Mouse (Mus musculus): ENCODE measurements around the gene Gm20388.

- TF ChIP-seq ZNF384 (IDR thresholded peaks at IDR 0.05; ENCODE audit: low read depth, low read length) (no peak), CHD2 (IDR thresholded peaks at IDR 0.05; ENCODE audit: low read depth, low read length) (no peak)
Observed at GRCm38 (mm10) chr8:124242913-124243312, 4332.3 kb downstream of the Gm20388 start.
